Mouse (Mus musculus) MEL (cell line): ENCODE measurements around the gene Actr1b. TPM values are rescaled to one million over a fixed set of nuclear protein-coding genes. Genes with fewer than 3 reads are reported as not detected.

Experiments used
- DNase-seq: peaks from one replicate; pipeline ENCODE4 v3.0.0; 2011; ENCODE audit warnings: low read depth, low spot score
- H3K27ac ChIP-seq: 2 replicates; pipeline ENCODE4 v1.5.1; 2012; ENCODE audit warnings: low read depth, mild to moderate bottlenecking, control low read depth, low read length, moderate library complexity; ENCODE audit not compliant: control insufficient read depth
- H3K27me3 ChIP-seq, 2 experiments: fragments of 150-350 bp in 1 of 2; sonication (generic) in 1 of 2; 2 replicates each; pipeline ENCODE4 v1.6.1; 2012; ENCODE audit warnings: low read length in 2 of 2, mild to moderate bottlenecking in 2 of 2, improper control_type of control experiment in 1 of 2, moderate library complexity in 1 of 2; ENCODE audit not compliant: insufficient read depth in 2 of 2, control insufficient read depth in 1 of 2
- H3K36me3 ChIP-seq, 2 experiments: 2 replicates each; pipeline ENCODE4 v1.6.1; 2012 to 2014; ENCODE audit warnings: low read length in 2 of 2, improper control_type of control experiment in 1 of 2, inconsistent platforms in 1 of 2, mild to moderate bottlenecking in 1 of 2; ENCODE audit not compliant: insufficient read depth in 2 of 2, control insufficient read depth in 1 of 2
- H3K4me1 ChIP-seq, 2 experiments: fragments of 150-350 bp in 1 of 2; sonication (generic) in 1 of 2; 2 replicates each; pipeline ENCODE4 v1.6.1; 2012; ENCODE audit warnings: low read length in 2 of 2, improper control_type of control experiment in 1 of 2, mild to moderate bottlenecking in 1 of 2; ENCODE audit not compliant: insufficient read depth in 2 of 2, control insufficient read depth in 1 of 2
- H3K4me3 ChIP-seq, 2 experiments: fragments of 150-350 bp in 1 of 2; sonication (generic) in 1 of 2; 2 replicates each; pipeline ENCODE4 v1.5.1; 2012; ENCODE audit warnings: low read depth in 2 of 2, low read length in 2 of 2, mild to moderate bottlenecking in 2 of 2, moderate library complexity in 2 of 2, control low read depth in 1 of 2, improper control_type of control experiment in 1 of 2; ENCODE audit not compliant: control insufficient read depth in 1 of 2, insufficient read depth in 1 of 2
- H3K79me2 ChIP-seq: 2 replicates; pipeline ENCODE4 v1.6.1; 2012; ENCODE audit warnings: mild to moderate bottlenecking, low read length, moderate library complexity; ENCODE audit not compliant: control insufficient read depth, poor library complexity, insufficient read depth
- H3K9ac ChIP-seq: 2 replicates; pipeline ENCODE4 v1.6.1; 2012; ENCODE audit warnings: low read depth, mild to moderate bottlenecking, control low read depth, low read length, moderate library complexity; ENCODE audit not compliant: control insufficient read depth, poor library complexity, severe bottlenecking
- H3K9me3 ChIP-seq: fragments of 150-350 bp; sonication (generic); replicated peaks from 2 replicates; pipeline ENCODE4 v1.6.1; 2012; ENCODE audit warnings: mild to moderate bottlenecking, low read length, improper control_type of control experiment, moderate library complexity; ENCODE audit not compliant: insufficient read depth
- BHLHE40 ChIP-seq: IDR thresholded peaks from 2 replicates; pipeline ENCODE4 v1.6.1; 2012; ENCODE audit warnings: low read depth, mild to moderate bottlenecking, inconsistent platforms, low read length, improper control_type of control experiment, borderline replicate concordance
- CTCF ChIP-seq, 3 experiments: IDR thresholded peaks in 2 of 3; conservative IDR thresholded peaks in 1 of 3; 2 replicates each; pipeline ENCODE4 v1.5.1; 2011 to 2012; ENCODE audit warnings: low read length in 3 of 3, low read depth in 2 of 3, mild to moderate bottlenecking in 2 of 3, improper control_type of control experiment in 1 of 3, inconsistent platforms in 1 of 3, mixed read lengths in 1 of 3, moderate library complexity in 1 of 3; ENCODE audit not compliant: control insufficient read depth in 1 of 3, insufficient read depth in 1 of 3, poor library complexity in 1 of 3, severe bottlenecking in 1 of 3
- E2F4 ChIP-seq: IDR thresholded peaks from 2 replicates; pipeline ENCODE4 v1.6.1; 2011; ENCODE audit warnings: low read depth, low read length, improper control_type of control experiment, borderline replicate concordance
- ELF1 ChIP-seq: IDR thresholded peaks from 2 replicates; pipeline ENCODE4 v1.6.1; 2014; ENCODE audit warnings: low read depth, mild to moderate bottlenecking, inconsistent platforms, low read length, improper control_type of control experiment, moderate library complexity
- EP300 ChIP-seq, 2 experiments: IDR thresholded peaks; 2 replicates each; pipeline ENCODE4 v1.6.1; 2011; ENCODE audit warnings: improper control_type of control experiment in 2 of 2, low read length in 2 of 2, low read depth in 1 of 2, mild to moderate bottlenecking in 1 of 2
- ETS1 ChIP-seq: IDR thresholded peaks from 2 replicates; pipeline ENCODE4 v1.6.1; 2012; ENCODE audit warnings: low read depth, mild to moderate bottlenecking, inconsistent platforms, low read length, improper control_type of control experiment, moderate library complexity
- KAT2A ChIP-seq: conservative IDR thresholded peaks from 2 replicates; pipeline ENCODE4 v1.6.1; 2012; ENCODE audit warnings: low read depth, low read length, improper control_type of control experiment, inconsistent platforms
- MAFK ChIP-seq: IDR thresholded peaks from 2 replicates; pipeline ENCODE4 v1.6.1; 2011; ENCODE audit warnings: low read depth, mild to moderate bottlenecking, low read length, improper control_type of control experiment, borderline replicate concordance
- MAX ChIP-seq: IDR thresholded peaks from 2 replicates; pipeline ENCODE4 v1.6.1; 2011; ENCODE audit warnings: low read length, improper control_type of control experiment
- MEF2A ChIP-seq: IDR thresholded peaks from 2 replicates; pipeline ENCODE4 v1.6.1; 2014; ENCODE audit warnings: low read depth, mild to moderate bottlenecking, inconsistent platforms, low read length, improper control_type of control experiment; ENCODE audit not compliant: poor library complexity, insufficient replicate concordance, severe bottlenecking; ENCODE audit errors: extremely low read depth
- MXI1 ChIP-seq: IDR thresholded peaks from 2 replicates; pipeline ENCODE4 v1.6.1; 2011; ENCODE audit warnings: mild to moderate bottlenecking, low read depth, low read length, improper control_type of control experiment
- MYC ChIP-seq: IDR thresholded peaks from 2 replicates; pipeline ENCODE4 v1.6.1; 2011; ENCODE audit warnings: low read depth, mild to moderate bottlenecking, low read length, improper control_type of control experiment, moderate library complexity
- NRF1 ChIP-seq: IDR thresholded peaks from 2 replicates; pipeline ENCODE4 v1.6.1; 2014; ENCODE audit warnings: low read depth, mild to moderate bottlenecking, inconsistent platforms, low read length, improper control_type of control experiment, moderate library complexity; ENCODE audit not compliant: poor library complexity, insufficient read depth, severe bottlenecking
- POLR2A ChIP-seq, 2 experiments: IDR thresholded peaks; 2 replicates each; pipeline ENCODE4 v1.6.1; 2011 to 2012; ENCODE audit warnings: low read length in 2 of 2, mild to moderate bottlenecking in 2 of 2, control low read depth in 1 of 2, improper control_type of control experiment in 1 of 2, low read depth in 1 of 2, moderate library complexity in 1 of 2; ENCODE audit not compliant: control insufficient read depth in 1 of 2, insufficient read depth in 1 of 2, poor library complexity in 1 of 2
- POLR2AphosphoS2 ChIP-seq: IDR thresholded peaks from 2 replicates; pipeline ENCODE4 v1.6.1; 2011; ENCODE audit warnings: low read length, improper control_type of control experiment
- POLR2AphosphoS5 ChIP-seq: IDR thresholded peaks from 2 replicates; pipeline ENCODE4 v1.6.1; 2012; ENCODE audit warnings: low read depth, borderline replicate concordance, mild to moderate bottlenecking, inconsistent platforms, low read length, moderate library complexity, mixed read lengths
- RAD21 ChIP-seq: IDR thresholded peaks from 2 replicates; pipeline ENCODE4 v1.6.1; 2011; ENCODE audit warnings: mild to moderate bottlenecking, low read depth, low read length, improper control_type of control experiment
- RCOR1 ChIP-seq: IDR thresholded peaks from 2 replicates; pipeline ENCODE4 v1.6.1; 2012; ENCODE audit warnings: low read depth, mild to moderate bottlenecking, inconsistent platforms, low read length, improper control_type of control experiment
- SMC3 ChIP-seq: IDR thresholded peaks from 2 replicates; pipeline ENCODE4 v1.6.1; 2011; ENCODE audit warnings: low read depth, low read length, improper control_type of control experiment
- TBP ChIP-seq: IDR thresholded peaks from 2 replicates; pipeline ENCODE4 v1.8.0; 2011; ENCODE audit warnings: low read depth, low read length, improper control_type of control experiment
- UBTF ChIP-seq: IDR thresholded peaks from 2 replicates; pipeline ENCODE4 v1.6.1; 2012; ENCODE audit warnings: low read depth, mild to moderate bottlenecking, inconsistent platforms, low read length, improper control_type of control experiment, moderate library complexity, borderline replicate concordance; ENCODE audit not compliant: insufficient read depth
- polyA plus RNA-seq, 2 experiments: library from polyadenylated mRNA; stranded (reverse) in 1 of 2; unstranded in 1 of 2; fragments of >175 nt in 1 of 2; fragments of >200 nt in 1 of 2; gene quantifications; 2 replicates each; pipeline versions ENCODE4 v1.2.1 to v1.2.4; 2012; ENCODE audit warnings: low replicate concordance in 2 of 2, low read depth in 1 of 2; ENCODE audit not compliant: insufficient read length in 2 of 2, insufficient read depth in 1 of 2, missing spikeins in 1 of 2
- total RNA-seq: library from RNA; depleted of rRNA; stranded (reverse); fragments of 300-350 nt; gene quantifications from 2 replicates; pipeline ENCODE4 v1.2.3, GENCODE M21; 2012

The Actr1b gene
- total and polyA plus RNA-seq, 3 experiments: 86.1 to 106 TPM; not detected in 1

GRCm38 (mm10) chr1:36691271-36692155 is 22.7 kb downstream of the Actr1b start, which contains the start of gene Cox5b (continued):
- TF ChIP-seq MAFK (no peak), UBTF (no peak), MXI1 (peak; percentile 64), NRF1 (peak; percentile 93), RAD21 (no peak), KAT2A (peak; percentile 60; the same call in 1 of the 2 replicates), EP300 (IDR thresholded peaks at IDR 0.05; ENCODE audit: low read depth in 1 of 2, low read length in 2 of 2) (no peak), CTCF (IDR thresholded peaks at IDR 0.05 in 2 of 3, conservative IDR thresholded peaks at IDR 0.05 in 1 of 3; ENCODE audit: control insufficient read depth in 1 of 3, insufficient read depth in 1 of 3, low read depth in 2 of 3, low read length in 3 of 3, poor library complexity in 1 of 3, severe bottlenecking in 1 of 3) (no peak), SMC3 (no peak), POLR2AphosphoS5 (no peak)
- TF ChIP-seq, all 39 proteins: peak for 16

GRCm38 (mm10) chr1:36690671-36691235 is 23.5 kb downstream of the Actr1b start:
- peak overlapping the region; percentile 56 for H3K27ac ChIP-seq

More at GRCm38 (mm10) chr1:36690671-36691235, 23.5 kb downstream of the Actr1b start:
- H3K36me3 ChIP-seq: peaks cover 9 to 10% of the 10 kb centered on the region in 2 experiments
- H3K9ac ChIP-seq: peak overlapping the region; percentile 93
- peaks cover 0 to 7% of the 10 kb centered on the region in 2 experiments; a peak in 2 of 4 replicates for H3K4me1 ChIP-seq
- H3K27me3 ChIP-seq: 0 out of 4 replicates have a peak, but pooled peaks cover 0 to 1% of the 10 kb centered on the region in 2 experiments
- peaks cover 13% of the 10 kb centered on the region for H3K79me2 ChIP-seq
- H3K9me3 ChIP-seq: no peaks in the 10 kb centered on the region
- TF ChIP-seq MAX (no peak), ETS1 (no peak), MYC (no peak), POLR2AphosphoS2 (no peak), BHLHE40 (no peak), E2F4 (no peak), KAT2A (no peak), MEF2A (no peak), TBP (no peak), POLR2A (IDR thresholded peaks at IDR 0.05; ENCODE audit: control insufficient read depth in 1 of 2, insufficient read depth in 1 of 2, low read depth in 1 of 2, low read length in 2 of 2, poor library complexity in 1 of 2) (no peak), ELF1 (no peak), EP300 (IDR thresholded peaks at IDR 0.05; ENCODE audit: low read depth in 1 of 2, low read length in 2 of 2) (no peak), RCOR1 (no peak), POLR2AphosphoS5 (no peak)
- peak overlapping the region; percentile 59 to 91 for H3K4me3 ChIP-seq
- no peak for DNase-seq
